Mouse (Mus musculus) kidney, adult 9 months (tissue): Measurements from ENCODE around the gene H13.
A peak's percentile ranks its signal among the peaks of the same experiment; 100 is the strongest.

Source experiments
- DNase-seq: peaks from one replicate; pipeline ENCODE4 v3.0.0; 2022

The H13 gene

GRCm38 (mm10) chr2:152666191-152666590, 3.1 kb upstream of the H13 start:
- DNase-seq: peak; percentile 85

GRCm38 (mm10) chr2:152669639-152670484, 601 bp downstream of the H13 start:
- DNase-seq: no peak

- DNase-seq: no peak
Measured at GRCm38 (mm10) chr2:152670983-152671641, 1.9 kb downstream of the H13 start.

DNA sequence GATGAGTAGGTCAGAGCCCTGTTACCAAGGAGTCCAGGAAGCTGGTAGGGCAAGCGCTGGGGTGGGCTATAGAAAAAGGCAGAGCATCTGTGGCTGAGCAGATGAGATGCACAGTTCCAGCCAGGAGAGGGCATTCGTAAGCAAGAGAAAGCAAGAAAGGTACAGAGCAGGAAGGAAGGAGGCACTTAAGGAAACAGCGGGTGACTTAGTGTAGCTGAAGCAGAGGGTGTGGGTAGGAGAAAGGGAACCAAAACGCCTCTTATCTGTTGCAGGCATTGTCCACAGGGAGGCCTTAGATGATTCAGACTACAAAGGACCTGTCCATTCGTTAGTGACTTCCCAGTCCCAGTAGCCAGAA, 2.4 kb downstream of the H13 start:
- peak; percentile 42 for DNase-seq

GRCm38 (mm10) chr2:152672166-152672565, 2.9 kb downstream of the H13 start:
- DNase-seq: no peak

DNA sequence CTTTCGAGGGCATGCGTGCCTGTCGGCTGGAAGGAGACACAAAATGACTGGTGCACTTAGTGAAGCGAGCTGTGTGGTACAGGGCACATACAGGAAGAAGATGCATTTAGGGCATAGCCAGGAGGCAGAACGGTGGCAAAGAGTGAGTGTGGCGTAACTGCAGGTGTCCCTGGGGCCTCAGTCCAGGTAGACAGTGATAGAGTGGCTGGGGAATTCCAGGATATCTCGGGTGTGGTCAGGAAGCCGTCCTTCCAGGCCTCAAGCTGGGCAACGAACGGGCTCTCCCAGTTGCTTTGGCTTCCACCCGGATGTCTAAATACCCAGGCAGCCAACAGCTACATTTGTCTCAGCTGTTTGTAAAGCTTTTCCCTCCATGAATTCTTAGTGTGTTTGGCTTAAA, 4.9 kb downstream of the H13 start:
- DNase-seq: no peak

- DNase-seq: no peak
Measured at GRCm38 (mm10) chr2:152675252-152675791, 6.1 kb downstream of the H13 start.

GRCm38 (mm10) chr2:152678302-152678701, 9.0 kb downstream of the H13 start:
- DNase-seq: peak; percentile 59

DNA sequence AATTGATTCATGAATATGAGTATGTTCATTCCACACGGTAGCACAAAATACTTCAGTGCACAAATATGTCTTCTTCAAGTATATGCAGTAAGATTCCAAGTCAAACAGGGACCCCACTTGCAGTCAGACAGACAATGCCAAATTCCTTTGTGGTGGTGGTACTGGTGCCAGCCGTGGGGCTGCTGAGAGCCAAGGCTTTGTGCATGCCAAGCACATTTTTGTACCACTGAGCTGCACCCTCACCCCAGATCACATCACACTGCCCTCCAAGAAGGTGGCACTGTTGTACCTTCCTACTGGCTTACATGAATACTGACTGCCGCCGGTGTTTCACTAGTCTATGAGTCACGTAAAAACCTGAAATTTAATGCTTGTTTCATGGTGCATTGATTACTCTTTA, 9.7 kb downstream of the H13 start:
- peak; percentile 55 for DNase-seq

DNA sequence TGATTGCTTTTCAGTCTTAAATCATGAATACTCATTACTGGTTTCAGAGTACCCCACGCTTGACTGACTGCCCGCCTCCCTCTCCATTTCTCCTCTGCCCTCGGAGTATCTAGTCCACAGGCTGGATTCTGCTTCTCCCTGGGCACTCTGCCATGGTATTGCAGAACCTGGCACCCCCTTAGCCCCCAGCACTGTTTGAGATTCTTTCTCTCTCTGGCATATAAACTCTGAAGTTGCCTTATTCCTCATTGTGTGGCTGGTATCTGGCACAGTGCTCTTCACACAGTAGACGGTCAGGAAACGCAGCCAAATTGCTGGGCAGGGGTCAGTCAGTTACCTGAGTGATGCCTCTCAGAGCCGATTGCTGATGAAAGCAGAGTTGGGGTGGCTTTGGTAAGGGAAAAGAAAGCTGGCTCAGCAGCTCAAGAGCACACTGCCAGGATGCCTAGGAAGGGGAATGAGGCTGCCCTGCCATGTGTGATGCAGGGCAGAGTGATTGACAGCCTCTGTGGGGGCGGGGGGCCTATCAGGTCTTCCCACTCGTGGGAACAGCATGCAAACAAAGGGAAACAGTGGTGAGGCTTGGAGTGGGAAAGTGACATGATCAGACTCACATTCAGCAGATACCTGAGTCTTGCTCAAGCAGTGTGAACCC, 10.6 kb downstream of the H13 start:
- DNase-seq: peak; percentile 77

DNA sequence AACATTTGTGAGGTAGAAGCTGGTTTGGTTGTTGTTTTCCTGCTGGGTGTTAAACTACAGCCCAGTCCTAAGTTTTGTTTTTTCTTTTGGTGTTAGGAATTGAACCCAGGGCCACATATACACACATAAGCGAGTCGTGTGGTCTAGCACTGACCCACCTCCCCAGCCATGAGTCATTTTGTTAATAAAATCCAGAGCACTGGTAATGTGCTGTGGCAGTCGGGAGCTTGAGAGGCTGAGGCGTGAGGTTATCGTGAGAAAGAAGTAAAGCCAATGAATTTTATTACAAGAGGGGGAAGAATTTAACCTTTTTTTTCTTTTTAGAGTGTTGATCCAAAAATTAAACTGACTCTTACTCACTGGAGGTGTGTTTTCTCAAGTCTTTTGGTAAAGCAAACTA, 13.8 kb downstream of the H13 start:
- DNase-seq: no peak

GRCm38 (mm10) chr2:152686399-152686798, 17.1 kb downstream of the H13 start:
- DNase-seq: no peak

DNA sequence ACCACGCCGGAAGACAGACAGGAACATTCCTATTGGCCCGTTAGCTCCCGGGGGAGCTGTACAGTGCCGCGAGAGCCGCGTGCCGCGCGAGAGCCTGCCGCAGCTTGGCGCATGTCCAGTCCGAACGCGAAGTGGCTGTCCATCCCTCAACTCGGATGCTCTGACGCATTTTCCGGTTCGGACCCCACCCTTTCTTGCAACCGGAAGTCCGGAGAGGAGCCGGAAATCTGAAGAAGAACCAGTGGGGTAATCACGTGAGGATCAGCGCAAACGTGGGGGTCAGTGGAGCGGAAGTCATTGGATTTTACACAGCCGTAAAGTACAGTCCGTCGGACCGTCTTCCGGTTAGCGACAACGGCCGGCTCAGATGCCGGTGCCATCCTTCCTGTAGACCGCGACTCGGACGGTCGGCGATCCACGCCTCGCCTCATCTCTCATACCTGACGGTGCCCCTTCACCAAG, 17.6 kb downstream of the H13 start, which contains the start of gene Mcts2:
Gene Mcts2, plus strand, starts transcription at position 230 of the 462 bp plus-strand sequence.
- peak; percentile 95 for DNase-seq

DNA sequence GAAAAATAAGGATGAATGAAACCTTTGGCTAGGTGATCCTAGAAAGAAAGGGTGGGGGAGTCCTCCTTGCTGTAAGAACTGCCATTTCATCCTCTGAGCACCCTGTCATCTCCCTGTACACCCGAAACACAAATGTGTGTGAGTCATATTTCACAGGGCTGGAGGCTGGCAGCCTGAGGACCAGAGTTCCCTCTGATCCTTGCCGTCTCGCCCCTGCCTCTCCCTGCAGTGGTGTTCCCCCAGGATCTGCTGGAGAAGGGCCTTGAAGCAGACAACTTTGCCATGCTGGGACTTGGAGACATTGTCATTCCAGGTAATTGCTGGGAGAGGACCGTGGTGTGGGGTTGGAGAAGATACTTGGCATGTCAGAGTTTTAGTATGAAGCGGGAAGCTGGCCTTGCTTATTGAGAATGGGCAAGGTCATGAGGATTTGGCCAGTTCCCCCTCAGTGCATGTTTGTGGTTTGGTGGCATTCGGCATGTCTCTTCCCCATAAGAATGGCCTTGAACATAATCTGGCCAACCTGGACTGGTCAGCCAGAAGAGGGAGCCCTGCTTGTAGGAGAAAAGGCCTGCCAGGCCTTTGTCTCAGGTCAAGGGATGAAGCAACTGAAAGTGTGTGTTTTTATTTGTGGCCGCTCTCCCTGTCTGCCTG, 22.4 kb downstream of the H13 start:
- peak; percentile 53 for DNase-seq

GRCm38 (mm10) chr2:152693233-152693632, 24.0 kb downstream of the H13 start:
- peak; percentile 68 for DNase-seq

DNA sequence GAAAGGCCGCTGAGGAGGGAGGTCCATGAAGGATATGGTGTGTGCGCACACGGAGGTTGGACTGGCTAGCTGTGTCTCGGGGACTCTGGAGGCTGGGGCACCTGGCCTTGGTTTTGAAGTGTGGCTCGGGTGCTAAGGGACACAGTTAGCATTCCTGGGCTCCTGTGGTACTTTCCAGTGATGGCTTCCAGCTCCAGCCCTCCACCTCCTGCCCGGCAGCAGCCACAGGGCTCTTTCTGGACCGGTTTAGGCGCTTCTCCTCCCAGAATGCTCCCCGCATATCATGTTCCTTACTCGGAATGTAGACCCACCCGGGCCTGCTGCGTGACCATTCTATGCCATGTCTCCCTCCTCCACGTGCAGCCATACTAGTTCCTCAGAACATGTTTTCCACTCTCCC, 24.5 kb downstream of the H13 start:
- DNase-seq: no peak

DNA sequence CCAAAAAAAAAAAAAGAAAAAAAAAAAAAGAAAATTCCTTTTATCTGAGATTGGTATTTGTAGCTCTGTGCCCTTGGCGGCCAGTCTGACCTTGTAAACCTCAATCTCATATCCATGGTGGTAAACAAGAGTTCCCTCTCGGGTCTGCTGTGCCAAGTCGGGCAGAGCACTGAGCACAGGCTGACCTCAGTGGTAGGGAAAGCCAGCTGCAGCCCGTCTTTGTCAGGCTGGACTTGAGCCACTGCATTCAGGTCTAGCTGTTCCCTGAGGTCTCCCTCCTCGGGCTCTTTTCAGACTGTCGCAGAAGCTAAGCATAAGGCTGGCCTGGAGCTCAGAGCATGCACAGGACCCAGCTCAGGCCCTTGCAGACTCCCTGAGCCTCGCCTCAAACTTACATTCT, 25.4 kb downstream of the H13 start:
- DNase-seq: peak; percentile 32

DNA sequence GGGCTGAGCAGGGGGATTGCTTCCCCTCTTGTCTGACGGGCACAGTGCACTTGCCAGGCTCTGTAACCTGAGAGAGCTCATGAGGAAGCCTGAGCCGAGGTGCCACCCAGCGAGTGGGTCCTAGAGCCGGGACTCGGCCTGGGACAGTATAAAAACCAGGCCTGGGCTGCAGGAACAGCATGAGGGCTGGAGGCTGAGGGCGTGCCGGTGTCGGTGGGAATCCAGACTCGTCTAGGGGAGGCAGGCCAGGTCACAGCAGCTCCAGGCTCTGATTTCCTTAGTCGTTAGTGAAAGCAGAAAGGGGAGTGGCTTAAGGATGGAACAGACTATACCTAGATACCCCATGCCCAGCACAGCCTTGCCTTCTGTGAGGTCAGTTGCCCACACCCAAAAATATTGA, 26.8 kb downstream of the H13 start:
- DNase-seq: no peak

GRCm38 (mm10) chr2:152696476-152697164, 27.4 kb downstream of the H13 start:
- DNase-seq: peak; percentile 95

- no peak for DNase-seq
Measured at GRCm38 (mm10) chr2:152700138-152700537, 30.9 kb downstream of the H13 start.

GRCm38 (mm10) chr2:152700725-152701124, 31.5 kb downstream of the H13 start:
- no peak for DNase-seq

- no peak for DNase-seq
Measured at GRCm38 (mm10) chr2:152703596-152704255, 34.5 kb downstream of the H13 start.
